Mouse (Mus musculus): Measurements from ENCODE around the gene Ptafr. TPM values are rescaled to one million over a fixed set of nuclear protein-coding genes. Genes with fewer than 3 reads are reported as not detected.

Ptafr gene
- polyA plus RNA-seq, 1 experiment from 2014 or later: 0.50 TPM

GRCm38 (mm10) chr4:132621287-132622068, 57.6 kb downstream of the Ptafr start:
- Histone ChIP-seq H3K4me2 (replicated peaks) (no peak overlapping the region), H3K9ac (no peak overlapping the region), H3K4me3 (no peak overlapping the region), H3K4me1 (no peaks in the 10 kb centered on the region), H3K36me3 (no peaks in the 10 kb centered on the region), H3K27me3 (no peaks in the 10 kb centered on the region), H3K9me3 (no peaks in the 10 kb centered on the region), H3K27ac (no peak overlapping the region)
- ATAC-seq (ENCODE audit: low FRiP score, low read depth): no peak
- 76% methylated on average over 7 of the region's 7 CpGs for WGBS

- no peak overlapping the region for H3K9ac ChIP-seq
- WGBS: 80% methylated on average over 5 of the region's 5 CpGs
- H3K36me3 ChIP-seq: no peaks in the 10 kb centered on the region
These were observed 60.3 kb downstream of the Ptafr start for GRCm38 (mm10) chr4:132624034-132624657.

GRCm38 (mm10) chr4:132628830-132629229, 65.0 kb downstream of the Ptafr start:
- no peak overlapping the region for H3K4me2 ChIP-seq (replicated peaks)
- no peak overlapping the region for H3K4me3 ChIP-seq
- no peak overlapping the region for H3K9ac ChIP-seq
- no peaks in the 10 kb centered on the region for H3K36me3 ChIP-seq
- no peaks in the 10 kb centered on the region for H3K4me1 ChIP-seq
- H3K27ac ChIP-seq: no peak overlapping the region
- H3K27me3 ChIP-seq: no peaks in the 10 kb centered on the region
- WGBS: 22% methylated on average over 2 of the region's 2 CpGs
- H3K9me3 ChIP-seq: no peaks in the 10 kb centered on the region
- ATAC-seq (ENCODE audit: low FRiP score, low read depth): no peak

More at GRCm38 (mm10) chr4:132624034-132624657, 60.3 kb downstream of the Ptafr start:
- Histone ChIP-seq H3K27ac (no peak overlapping the region), H3K27me3 (no peaks in the 10 kb centered on the region), H3K4me2 (replicated peaks) (no peak overlapping the region), H3K9me3 (no peaks in the 10 kb centered on the region), H3K4me3 (no peak overlapping the region), H3K4me1 (no peaks in the 10 kb centered on the region)
- ATAC-seq (ENCODE audit: low FRiP score, low read depth): no peak

Other genes starting within 250 kb of the Ptafr start
- gene Trnau1ap, start 234.5 kb upstream of the Ptafr start, polyA plus RNA-seq (2015; fragmentation: Nextera tagmentation; extraction: Ambion mirVana): 81.2 and 82.4 TPM in 2 replicates
- 81.5 and 83.0 TPM in 2 replicates for gene Rcc1, start 210.5 kb upstream of the Ptafr start, polyA plus RNA-seq (2015; fragmentation: Nextera tagmentation; extraction: Ambion mirVana)
- gene Phactr4, start 141.6 kb upstream of the Ptafr start, polyA plus RNA-seq (2015; fragmentation: Nextera tagmentation; extraction: Ambion mirVana): 21.9 and 22.0 TPM in 2 replicates
- 28.3 and 32.1 TPM in 2 replicates for gene Med18, start 100.1 kb upstream of the Ptafr start, polyA plus RNA-seq (2015; fragmentation: Nextera tagmentation; extraction: Ambion mirVana)
- gene Sesn2, start 53.6 kb upstream of the Ptafr start, polyA plus RNA-seq (2015; fragmentation: Nextera tagmentation; extraction: Ambion mirVana): 8.1 and 9.2 TPM in 2 replicates
- gene Atpif1, start 30.4 kb upstream of the Ptafr start, polyA plus RNA-seq (2015; fragmentation: Nextera tagmentation; extraction: Ambion mirVana): 936 and 950 TPM in 2 replicates
- gene Dnajc8, start 28.5 kb upstream of the Ptafr start, polyA plus RNA-seq (2015; fragmentation: Nextera tagmentation; extraction: Ambion mirVana): 169 and 172 TPM in 2 replicates
- 34.6 and 35.2 TPM in 2 replicates for gene Eya3, start 74.9 kb downstream of the Ptafr start, polyA plus RNA-seq (2015; fragmentation: Nextera tagmentation; extraction: Ambion mirVana)
- gene Xkr8, start 168.5 kb downstream of the Ptafr start, polyA plus RNA-seq (2015; fragmentation: Nextera tagmentation; extraction: Ambion mirVana): 8.7 and 9.7 TPM in 2 replicates
- gene Smpdl3b, start 193.2 kb downstream of the Ptafr start, polyA plus RNA-seq (2015; fragmentation: Nextera tagmentation; extraction: Ambion mirVana): 5.6 and 7.2 TPM in 2 replicates
- 123 and 126 TPM in 2 replicates for gene Rpa2, start 204.3 kb downstream of the Ptafr start, polyA plus RNA-seq (2015; fragmentation: Nextera tagmentation; extraction: Ambion mirVana)
- gene Themis2, start 232.3 kb downstream of the Ptafr start, polyA plus RNA-seq (2015; fragmentation: Nextera tagmentation; extraction: Ambion mirVana): 0.97 and 1.1 TPM in 2 replicates